Mouse (Mus musculus) hindbrain, embryonic 15.5 days (tissue): ENCODE measurements around the gene Metrnl. TPM values are rescaled to one million over a fixed set of nuclear protein-coding genes. Genes with fewer than 3 reads are reported as not detected.

Source experiments
- ATAC-seq: fragments of 200-750 bp; cut with Nextera tagmentation; 2 replicates; pipeline ENCODE4 v1.8.0; 2017; ENCODE audit warnings: low read depth, moderate number of reproducible peaks, moderate TSS enrichment; ENCODE audit not compliant: low FRiP score
- H3K27ac ChIP-seq: fragments of 300-500 bp; sonication (generic); replicated peaks from 2 replicates; pipeline ENCODE4 v1.5.1; 2015; ENCODE audit warnings: mild to moderate bottlenecking, inconsistent platforms
- H3K27me3 ChIP-seq: fragments of 300-500 bp; sonication (generic); 2 replicates; pipeline ENCODE4 v1.6.1; 2015; ENCODE audit warnings: control low read depth, inconsistent platforms
- H3K36me3 ChIP-seq: fragments of 300-500 bp; sonication (generic); 2 replicates; pipeline ENCODE4 v1.6.1; 2015; ENCODE audit warnings: control low read depth, inconsistent platforms
- H3K4me1 ChIP-seq: fragments of 300-500 bp; sonication (generic); replicated peaks from 2 replicates; pipeline ENCODE4 v1.6.1; 2015; ENCODE audit warnings: control low read depth, inconsistent platforms
- H3K4me2 ChIP-seq: fragments of 300-500 bp; sonication (generic); 2 replicates; pipeline ENCODE4 v1.6.1; 2015; ENCODE audit warnings: moderate library complexity, mild to moderate bottlenecking, inconsistent platforms
- H3K4me3 ChIP-seq: fragments of 300-500 bp; sonication (generic); 2 replicates; pipeline ENCODE4 v1.5.1; 2015; ENCODE audit warnings: mild to moderate bottlenecking, inconsistent platforms
- H3K9ac ChIP-seq: fragments of 300-500 bp; sonication (generic); 2 replicates; pipeline ENCODE4 v1.6.1; 2015; ENCODE audit warnings: inconsistent platforms
- H3K9me3 ChIP-seq: fragments of 300-500 bp; sonication (generic); 2 replicates; pipeline ENCODE4 v1.6.1; 2016; ENCODE audit warnings: control low read depth, inconsistent platforms
- WGBS: fragments of 180-500 bp; shearing (Covaris S2); methylation state at CpG from one replicate; pipeline ENCODE4 v1.1.7; 2015; 5-methylcytosine and 5-hydroxymethylcytosine counted together
- polyA plus RNA-seq: library from polyadenylated mRNA; unstranded; fragments of >200 nt; fragmentation: Nextera tagmentation; extraction: Ambion mirVana; gene quantifications from 2 replicates; pipeline ENCODE4 v1.2.1, GENCODE M21; 2015

Gene Metrnl
- polyA plus RNA-seq, 1 experiment from 2014 or later, result 23.0 TPM

DNA sequence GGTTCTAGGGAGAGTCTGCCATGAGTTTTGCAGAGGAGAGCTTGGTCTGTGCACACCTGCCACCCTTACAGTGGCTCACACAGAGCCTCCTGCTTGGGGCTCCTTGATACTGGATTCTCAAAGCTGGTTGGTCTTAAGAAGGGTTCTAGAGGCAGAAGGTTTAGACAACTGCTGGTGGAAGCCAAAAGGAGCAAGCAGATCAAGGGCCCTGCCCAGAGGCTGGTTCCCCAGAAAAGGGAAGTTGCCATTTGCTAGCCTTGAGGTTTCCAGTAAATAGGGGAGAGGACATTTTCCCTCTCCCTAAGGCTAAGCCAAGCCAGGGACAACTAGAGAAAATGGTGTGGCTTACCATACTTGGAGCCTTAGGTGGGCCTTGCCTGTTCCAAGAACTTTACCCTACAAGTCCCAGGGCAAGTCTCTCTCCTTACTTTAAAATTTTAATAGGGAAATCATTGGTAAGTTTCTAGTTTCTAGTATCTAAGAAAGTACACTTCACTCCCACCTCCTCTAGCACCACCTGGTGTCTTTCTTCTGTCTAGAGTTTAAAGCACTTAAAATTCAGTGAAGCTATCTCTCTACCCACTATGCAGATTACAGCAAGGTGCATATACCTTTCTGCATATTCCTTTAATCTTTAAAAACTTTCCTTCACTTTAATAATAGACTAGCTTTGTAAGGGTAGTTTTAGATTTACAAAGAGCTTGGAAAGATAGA lies 42.7 kb downstream of the Metrnl start:
- no peak overlapping the region for H3K9ac ChIP-seq
- no peak for ATAC-seq
- no peak overlapping the region for H3K4me2 ChIP-seq
- H3K27me3 ChIP-seq, result no peaks in the 10 kb centered on the region
- no peak overlapping the region for H3K4me3 ChIP-seq
- no peaks in the 10 kb centered on the region for H3K4me1 ChIP-seq
- no peaks in the 10 kb centered on the region for H3K9me3 ChIP-seq
- H3K27ac ChIP-seq, result no peak overlapping the region
- no peaks in the 10 kb centered on the region for H3K36me3 ChIP-seq

DNA sequence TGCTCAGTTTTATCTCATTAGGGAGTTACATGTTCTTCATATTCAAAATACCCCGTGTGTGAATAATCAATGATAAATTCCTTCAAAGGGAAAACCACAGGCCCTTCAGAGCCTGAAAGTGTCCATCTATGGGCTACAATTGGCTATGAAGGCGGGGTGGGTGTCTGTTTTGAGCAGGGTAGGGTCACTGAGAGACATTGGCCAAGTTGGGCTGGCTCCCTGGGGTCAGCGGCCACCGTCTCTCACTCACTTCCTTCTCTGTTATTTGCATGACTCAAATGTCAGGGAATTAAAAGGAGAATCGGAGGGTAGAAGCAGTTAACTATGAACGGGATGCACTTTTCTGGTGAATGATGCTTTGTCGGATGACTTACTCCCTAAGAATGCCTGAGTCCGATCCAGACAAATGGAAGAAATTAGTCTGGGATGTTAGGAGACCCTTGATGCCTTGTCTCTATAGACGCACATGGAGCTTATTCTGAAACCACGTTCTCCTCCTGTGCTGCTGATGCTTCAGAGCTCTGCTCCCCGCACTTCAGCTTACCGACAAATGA lies 45.7 kb downstream of the Metrnl start:
- Histone ChIP-seq H3K9me3 (no peaks in the 10 kb centered on the region), H3K4me3 (no peak overlapping the region), H3K36me3 (no peaks in the 10 kb centered on the region), H3K4me2 (no peak overlapping the region), H3K4me1 (no peaks in the 10 kb centered on the region), H3K27me3 (no peaks in the 10 kb centered on the region), H3K9ac (no peak overlapping the region), H3K27ac (no peak overlapping the region)
- WGBS, result 72% methylated on average over 12 of the region's 12 CpGs
- no peak for ATAC-seq

DNA sequence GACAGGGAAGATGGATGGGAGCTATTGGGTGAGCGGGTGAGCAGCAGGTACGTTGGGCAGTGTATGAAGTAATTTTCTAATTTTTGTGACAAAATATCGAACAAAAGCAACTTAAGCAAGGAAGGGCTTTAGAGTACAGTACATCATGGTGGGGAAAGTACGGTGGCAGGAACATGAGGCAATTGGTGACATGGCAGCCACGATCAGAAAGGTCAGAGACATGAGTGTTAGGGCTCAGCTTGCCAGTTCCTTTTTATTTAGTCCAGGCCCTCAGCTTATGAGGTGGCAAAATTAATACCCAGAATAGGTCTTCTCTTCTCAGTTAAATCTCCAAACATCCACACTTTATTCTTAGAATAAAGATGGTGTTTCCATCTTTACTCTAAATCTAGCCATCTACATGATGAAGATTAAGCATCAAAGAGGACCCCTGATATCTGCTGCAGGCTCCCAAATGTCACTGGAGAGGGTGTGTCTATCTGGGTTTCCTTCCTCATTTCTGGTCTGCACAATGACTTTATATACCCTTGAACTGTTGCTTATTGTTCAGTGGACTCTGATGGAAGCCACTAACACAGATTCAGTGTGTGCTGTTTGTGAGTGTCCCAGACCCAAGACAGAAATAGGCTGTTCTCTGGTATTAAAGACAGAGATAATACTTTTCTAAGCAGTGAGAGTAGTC lies 46.8 kb downstream of the Metrnl start:
- no peak overlapping the region for H3K27ac ChIP-seq
- no peak for ATAC-seq
- H3K9me3 ChIP-seq, result no peaks in the 10 kb centered on the region
- no peak overlapping the region for H3K4me2 ChIP-seq
- H3K9ac ChIP-seq, result no peak overlapping the region
- no peaks in the 10 kb centered on the region for H3K4me1 ChIP-seq
- WGBS, result 95% methylated on average over 5 of the region's 5 CpGs
- no peak overlapping the region for H3K4me3 ChIP-seq
- H3K27me3 ChIP-seq, result no peaks in the 10 kb centered on the region
- H3K36me3 ChIP-seq, result no peaks in the 10 kb centered on the region

Other genes starting within 250 kb of the Metrnl start
- gene Tbcd, start 249.6 kb upstream of the Metrnl start, polyA plus RNA-seq, result 61.3 and 63.6 TPM in 2 replicates
- 0.40 and 0.41 TPM in 2 replicates for gene Zfp750, start 182.2 kb upstream of the Metrnl start, polyA plus RNA-seq
- gene B3gntl1, start 28.4 kb upstream of the Metrnl start, polyA plus RNA-seq, result 6.6 and 7.9 TPM in 2 replicates
- gene Ptchd3, start 128.7 kb downstream of the Metrnl start, polyA plus RNA-seq, result not detected in 2 replicates